ENCODE assay signal across 6 mouse cellular contexts in genomic region chrX:104603738-104604430, GRCm38 (mm10).
DNase-seq lines count a peak whose midpoint lies in the region; ATAC-seq and TF ChIP-seq lines count a peak whose summit lies in the region.
"Not testable (repeated sequence)": the region's sequence is repeated elsewhere in the genome, so short reads cannot be mapped to it uniquely, and the experiment has no call there.

No protein-coding gene starts in this region.

- WGBS in liver, embryonic 12.5 days (ENCODE audit: insufficient replicate concordance): no CpG with 5 or more reads among the region's 7 CpGs
- no CpG with 5 or more reads among the region's 7 CpGs for WGBS in liver, embryonic 14.5 days (ENCODE audit: insufficient replicate concordance)
- WGBS in liver, embryonic 16.5 days (ENCODE audit: insufficient replicate concordance): no CpG with 5 or more reads among the region's 7 CpGs
- no CpG with 5 or more reads among the region's 7 CpGs for WGBS in stomach, embryonic 15.5 days

- not testable (repeated sequence) for TF ChIP-seq EP300 in liver, embryonic 14.5 days (IDR thresholded peaks at IDR 0.05; ENCODE audit: low read depth)

- H3K4me3 ChIP-seq in liver, embryonic 12.5 days; liver, embryonic 14.5 days (ENCODE audit: insufficient read depth in 1 of 2, low read depth in 2 of 2, low read length in 2 of 2); liver, embryonic 16.5 days (ENCODE audit: low read depth, low read length); stomach, embryonic 15.5 days (replicated peaks): not testable (repeated sequence)

- H3K27ac ChIP-seq in liver, embryonic 12.5 days: peak overlapping the region; percentile 66
- H3K27ac ChIP-seq in liver, embryonic 14.5 days; liver, embryonic 16.5 days (ENCODE audit: low read length); stomach, embryonic 15.5 days: not testable (repeated sequence)

- not testable (repeated sequence) for H3K27me3 ChIP-seq in liver, embryonic 12.5 days (replicated peaks); liver, embryonic 14.5 days (ENCODE audit: control insufficient read depth, insufficient read depth, low read length); liver, embryonic 16.5 days (ENCODE audit: control insufficient read depth, insufficient read depth, low read depth, low read length); stomach, embryonic 15.5 days (replicated peaks)

- H3K4me1 ChIP-seq in liver, embryonic 12.5 days: peaks cover 39% of the 10 kb centered on the region
- H3K4me1 ChIP-seq in liver, embryonic 14.5 days (replicated peaks; ENCODE audit: control insufficient read depth in 2 of 2, insufficient read depth in 2 of 2, low read length in 1 of 2): peaks cover 7 to 26% of the 10 kb centered on the region in 2 experiments
- H3K4me1 ChIP-seq in liver, embryonic 16.5 days (ENCODE audit: control insufficient read depth, low read depth, low read length); stomach, embryonic 15.5 days: not testable (repeated sequence)

- not testable (repeated sequence) for H3K36me3 ChIP-seq in liver, embryonic 12.5 days; liver, embryonic 14.5 days (replicated peaks; ENCODE audit: control insufficient read depth, insufficient read depth, low read depth); liver, embryonic 16.5 days (ENCODE audit: control insufficient read depth, insufficient read depth); stomach, embryonic 15.5 days

- DNase-seq in liver, embryonic 14.5 days (ENCODE audit: low read depth in 3 of 3, low spot score in 3 of 3): not testable (repeated sequence)

- TF ChIP-seq CTCF in liver, embryonic 14.5 days (IDR thresholded peaks at IDR 0.05; ENCODE audit: low read depth): not testable (repeated sequence)

- not testable (repeated sequence) for H3K9ac ChIP-seq in liver, embryonic 12.5 days; liver, embryonic 14.5 days (replicated peaks); liver, embryonic 16.5 days (ENCODE audit: low read depth, low read length); stomach, embryonic 15.5 days

- not testable (repeated sequence) for H3K9me3 ChIP-seq in liver, embryonic 12.5 days (replicated peaks); liver, embryonic 14.5 days (ENCODE audit: control insufficient read depth, low read length); liver, embryonic 16.5 days (replicated peaks; ENCODE audit: control insufficient read depth, low read length); stomach, embryonic 15.5 days

- 0 out of 2 replicates have a peak overlapping the region, but pooled peaks have one; percentile 20 for H3K4me2 ChIP-seq in liver, embryonic 12.5 days
- peak overlapping the region; percentile 24; the same call in 1 of the 2 replicates for H3K4me2 ChIP-seq in liver, embryonic 14.5 days (ENCODE audit: low read depth)
- not testable (repeated sequence) for H3K4me2 ChIP-seq in liver, embryonic 16.5 days (ENCODE audit: low read depth, low read length); stomach, embryonic 15.5 days

- peak; percentile 86 for ATAC-seq in erythroid progenitor cell, adult 5-6 weeks (replicated peaks; ENCODE audit: low FRiP score, poor library complexity, severe bottlenecking)
- ATAC-seq in liver, embryonic 12.5 days: peak; percentile 91
- peak; percentile 86 for ATAC-seq in liver, embryonic 14.5 days (ENCODE audit: insufficient read depth)
- ATAC-seq in liver, embryonic 16.5 days (ENCODE audit: low read depth): peak; percentile 89
- ATAC-seq in megakaryocyte progenitor cell, adult 5-6 weeks (replicated peaks; ENCODE audit: poor library complexity): peak; percentile 72; the same call in 1 of the 2 replicates
- peak; percentile 43 for ATAC-seq in stomach, embryonic 15.5 days (ENCODE audit: insufficient read depth, low FRiP score, low read depth)
